ENCODE assay signal across 23 mouse cellular contexts in genomic region chr10:111133936-111134335, GRCm38 (mm10). TPM values are rescaled to one million over a fixed set of nuclear protein-coding genes. Genes with fewer than 3 reads are reported as not detected.
DNase-seq lines count a peak whose midpoint lies in the region; ATAC-seq and TF ChIP-seq lines count a peak whose summit lies in the region.
"Had no signal": no experiment of that assay in that cellular context is flagged by ENCODE, and none has a peak within 500 bp of the region (broad histone marks: within the 10 kb centered on the region; RNA-seq: fewer than 3 reads in every experiment).

No protein-coding gene starts in this region.

- peak overlapping the region; percentile 13; the same call in 1 of the 2 replicates for H3K27ac ChIP-seq in kidney, postnatal 0 days
- no peak overlapping the region for H3K27ac ChIP-seq in midbrain, embryonic 11.5 days (ENCODE audit: low read depth, low read length)
- H3K27ac ChIP-seq: forebrain, embryonic 10.5 days; heart, adult 2 months; heart, embryonic 13.5 days; hindbrain, embryonic 13.5 days; left cerebral cortex, adult 2 months; limb, embryonic 10.5 days; liver, embryonic 12.5 days; midbrain, embryonic 10.5 days; stomach, embryonic 15.5 days had no signal

- TF ChIP-seq CTCF in lung, adult 2 months (IDR thresholded peaks at IDR 0.05; ENCODE audit: insufficient read depth, low read length) = no peak
- no peak for TF ChIP-seq CTCF in kidney, postnatal 0 days (IDR thresholded peaks at IDR 0.05; ENCODE audit: low read depth)

- intact Hi-C loops in heart, postnatal 14 days (cut with DNase I) = no loop called here

- DNase-seq in lung, postnatal 36 days = peak; percentile 14
- no peak for DNase-seq in lung, adult 2 months
- peak; percentile 58 for DNase-seq in kidney, adult 18-20 months
- DNase-seq in kidney, postnatal 0 days (ENCODE audit: low spot score) = no peak
- no peak for DNase-seq in midbrain, embryonic 11.5 days (ENCODE audit: low spot score, missing footprints)
- no peak for DNase-seq in heart, postnatal 14 days
- DNase-seq: adrenal gland, postnatal 25 days; cerebellum, adult 11 months; cerebellum, postnatal 10 days; forebrain, postnatal 0 days; gastrocnemius, postnatal 14 days; heart, adult 2 months; lung, embryonic 14.5 days had no signal

- H3K36me3 ChIP-seq in kidney, postnatal 0 days (ENCODE audit: insufficient read depth, low read length) = no peaks in the 10 kb centered on the region
- no peaks in the 10 kb centered on the region for H3K36me3 ChIP-seq in midbrain, embryonic 11.5 days (ENCODE audit: control insufficient read depth, insufficient read depth, low read length)
- H3K36me3 ChIP-seq: forebrain, embryonic 10.5 days; heart, embryonic 13.5 days; hindbrain, embryonic 13.5 days; limb, embryonic 10.5 days; liver, embryonic 12.5 days; midbrain, embryonic 10.5 days; stomach, embryonic 15.5 days had no signal

- ATAC-seq in kidney, postnatal 0 days (replicated peaks; ENCODE audit: low FRiP score, low read depth) = no peak; the same call in 1 of the 2 replicates
- 0 out of 2 replicates have a peak, but pooled peaks have one; percentile 2 for ATAC-seq in megakaryocyte, adult 5-6 weeks (ENCODE audit: poor library complexity, severe bottlenecking)
- no peak for ATAC-seq in midbrain, embryonic 11.5 days (ENCODE audit: low FRiP score)
- no peak for ATAC-seq in CD4-positive, CD25-positive, alpha-beta regulatory T cell, adult 4 months
- ATAC-seq: forebrain, postnatal 0 days; liver, embryonic 12.5 days had no signal

- no peaks in the 10 kb centered on the region for H3K27me3 ChIP-seq in kidney, postnatal 0 days (ENCODE audit: insufficient read depth, low read length)
- no peaks in the 10 kb centered on the region for H3K27me3 ChIP-seq in midbrain, embryonic 11.5 days (ENCODE audit: control insufficient read depth, insufficient read depth, low read length)
- H3K27me3 ChIP-seq: heart, embryonic 13.5 days; hindbrain, embryonic 13.5 days; liver, embryonic 12.5 days; stomach, embryonic 15.5 days had no signal

- H3K9me3 ChIP-seq in kidney, postnatal 0 days (replicated peaks; ENCODE audit: low read length) = no peaks in the 10 kb centered on the region
- no peaks in the 10 kb centered on the region for H3K9me3 ChIP-seq in midbrain, embryonic 11.5 days (ENCODE audit: control insufficient read depth, low read length)
- H3K9me3 ChIP-seq: forebrain, embryonic 10.5 days; heart, embryonic 13.5 days; hindbrain, embryonic 13.5 days; limb, embryonic 10.5 days; liver, embryonic 12.5 days; midbrain, embryonic 10.5 days; stomach, embryonic 15.5 days had no signal

- H3K4me1 ChIP-seq in lung, adult 2 months (ENCODE audit: control insufficient read depth, insufficient read depth, low read length) = no peaks in the 10 kb centered on the region
- no peaks in the 10 kb centered on the region for H3K4me1 ChIP-seq in kidney, postnatal 0 days (replicated peaks; ENCODE audit: insufficient read depth, low read length)
- H3K4me1 ChIP-seq in midbrain, embryonic 11.5 days (ENCODE audit: control insufficient read depth, insufficient read depth, low read length) = no peaks in the 10 kb centered on the region
- H3K4me1 ChIP-seq: hindbrain, embryonic 13.5 days; limb, embryonic 10.5 days; liver, embryonic 12.5 days; stomach, embryonic 15.5 days had no signal

- H3K9ac ChIP-seq in kidney, postnatal 0 days (ENCODE audit: low read depth, low read length) = no peak overlapping the region
- no peak overlapping the region for H3K9ac ChIP-seq in midbrain, embryonic 11.5 days (ENCODE audit: low read length)
- H3K9ac ChIP-seq: forebrain, postnatal 0 days; heart, embryonic 13.5 days; hindbrain, embryonic 13.5 days; liver, embryonic 12.5 days; lung, embryonic 14.5 days; stomach, embryonic 15.5 days had no signal

- TF ChIP-seq POLR2A in lung, adult 2 months (IDR thresholded peaks at IDR 0.05; ENCODE audit: borderline replicate concordance, extremely low read depth, low read depth, low read length) = no peak

- no peak overlapping the region for H3K4me2 ChIP-seq in kidney, postnatal 0 days (ENCODE audit: low read length)
- H3K4me2 ChIP-seq in midbrain, embryonic 11.5 days = no peak overlapping the region
- H3K4me2 ChIP-seq: heart, embryonic 13.5 days; hindbrain, embryonic 13.5 days; liver, embryonic 12.5 days; lung, embryonic 14.5 days; stomach, embryonic 15.5 days had no signal

- no peak overlapping the region for H3K4me3 ChIP-seq in lung, adult 2 months (replicated peaks; ENCODE audit: extremely low read depth, low read depth, low read length)
- no peak overlapping the region for H3K4me3 ChIP-seq in kidney, postnatal 0 days (replicated peaks; ENCODE audit: low read depth, low read length)
- no peak overlapping the region for H3K4me3 ChIP-seq in midbrain, embryonic 11.5 days (ENCODE audit: low read depth, low read length)
- H3K4me3 ChIP-seq: forebrain, embryonic 10.5 days; heart, adult 2 months; heart, embryonic 13.5 days; hindbrain, embryonic 13.5 days; left cerebral cortex, adult 2 months; limb, embryonic 10.5 days; liver, embryonic 12.5 days; midbrain, embryonic 10.5 days; stomach, embryonic 15.5 days had no signal

- 80% methylated on average over 8 of the region's 8 CpGs for WGBS in lung, adult 2 months
- WGBS in kidney, postnatal 0 days = 68% methylated on average over 8 of the region's 8 CpGs
- 88% methylated on average over 8 of the region's 8 CpGs for WGBS in midbrain, embryonic 11.5 days

RNA-seq across cellular contexts. Expression of gene Osbpl8, which starts 30.6 kb away (rescaled TPM):
- polyA plus RNA-seq in lung, adult 2 months (2012; rRNA removed) = 5.7 and 8.3 TPM in 2 replicates
- polyA plus RNA-seq in kidney, postnatal 0 days (2015; fragmentation: Nextera tagmentation; extraction: Ambion mirVana) = 11.0 and 11.8 TPM in 2 replicates
- 65.5 and 68.1 TPM in 2 replicates for total RNA-seq in megakaryocyte, adult 5-6 weeks (2015)
- total RNA-seq in megakaryocyte, adult 5-6 weeks (2017) = 95.3 and 105 TPM in 2 replicates
- polyA plus RNA-seq in midbrain, embryonic 11.5 days (2014; fragmentation: Nextera tagmentation; extraction: Ambion mirVana) = 11.9 and 15.0 TPM in 2 replicates
- 10 to 100 TPM; 68.2 to 78.9 TPM for total RNA-seq in heart, postnatal 14 days (2021)
- polyA plus RNA-seq in CD4-positive, CD25-positive, alpha-beta regulatory T cell, adult 4 months (2017; shearing (Covaris generic)) = 10 to 100 TPM; 12.9 to 13.2 TPM

Comparison
In these comparisons a context has a peak if more than half of its experiments do, and no peak if none do; other contexts are left out.
1. DNase-seq: peak in lung, postnatal 36 days (single experiment) and kidney, adult 18-20 months (single experiment); none in lung, adult 2 months (single experiment), kidney, postnatal 0 days (single experiment), midbrain, embryonic 11.5 days (single experiment) and heart, postnatal 14 days (0 of 2).